Mouse (Mus musculus): ENCODE results near the gene Gm49380. TPM values are rescaled to one million over a fixed set of nuclear protein-coding genes. Genes with fewer than 3 reads are reported as not detected.

Gm49380 gene
- 0.05 TPM in 1 of 2 replicates, not detected in the other for polyA plus RNA-seq (2015; fragmentation: Nextera tagmentation; extraction: Ambion mirVana)

DNA sequence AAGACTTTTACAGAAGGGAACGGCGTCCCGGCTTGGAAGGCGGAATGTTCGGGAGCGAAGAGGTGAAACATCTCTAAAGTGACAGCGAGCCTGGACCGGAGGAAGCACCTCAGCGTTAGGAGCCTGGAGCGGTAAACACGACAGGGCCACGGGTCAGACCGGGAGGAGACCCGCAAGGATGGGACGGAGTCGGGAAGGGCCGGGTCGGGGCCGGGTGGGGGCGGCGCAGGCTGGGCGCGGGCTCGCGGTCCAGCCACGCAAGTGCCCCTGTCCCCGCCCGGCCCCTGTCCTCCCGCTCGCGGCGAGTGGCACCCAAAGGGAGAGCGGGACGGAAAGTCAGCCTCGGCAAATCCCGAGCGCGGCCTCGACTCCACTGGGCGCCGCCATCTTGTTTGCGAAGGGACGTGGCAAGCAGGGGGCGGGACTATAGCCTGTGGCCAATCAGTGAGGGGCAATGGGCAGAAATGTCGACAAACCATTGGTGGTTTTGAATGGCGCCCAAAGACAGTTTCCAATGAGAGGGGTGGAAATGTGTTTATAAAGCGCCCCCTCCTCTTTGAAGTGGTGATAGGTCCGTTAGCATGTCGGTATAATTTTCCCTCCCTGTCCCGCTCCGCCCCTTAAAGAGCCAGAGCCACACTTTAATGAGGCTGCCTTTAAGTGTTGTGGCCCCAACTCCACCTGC, at the start of gene Gm49380, which contains the start of gene Rnf26:
Gm49380 (minus strand) TSS at position 396 of the 685 bp plus-strand sequence.
Rnf26 (minus strand) TSS at position 413 of the 685 bp plus-strand sequence.
- Histone ChIP-seq H3K9me3 (ENCODE audit: control insufficient read depth) (no peaks in the 10 kb centered on the region), H3K27me3 (replicated peaks; ENCODE audit: control insufficient read depth, insufficient read depth, low read length) (no peaks in the 10 kb centered on the region), H3K4me1 (replicated peaks; ENCODE audit: control insufficient read depth, insufficient read depth, low read length) (no peaks in the 10 kb centered on the region), H3K27ac (ENCODE audit: low read depth, low read length) (peak within 1 kb of the TSS; percentile 46; the same call in 1 of the 2 replicates), H3K9ac (ENCODE audit: low read depth, low read length) (peak within 1 kb of the TSS; percentile 70), H3K4me2 (replicated peaks; ENCODE audit: low read depth) (peak within 1 kb of the TSS; percentile 70), H3K4me3 (ENCODE audit: low read depth, low read length) (peak within 1 kb of the TSS; percentile 81), H3K36me3 (ENCODE audit: control insufficient read depth, insufficient read depth) (no peaks in the 10 kb centered on the region)
- WGBS, result under 1% methylated on average over 49 of the region's 51 CpGs
- ATAC-seq, result peak; percentile 96
- no peak; the same call in 1 of the 2 replicates for TF ChIP-seq CTCF (IDR thresholded peaks at IDR 0.05; ENCODE audit: low read depth)

DNA sequence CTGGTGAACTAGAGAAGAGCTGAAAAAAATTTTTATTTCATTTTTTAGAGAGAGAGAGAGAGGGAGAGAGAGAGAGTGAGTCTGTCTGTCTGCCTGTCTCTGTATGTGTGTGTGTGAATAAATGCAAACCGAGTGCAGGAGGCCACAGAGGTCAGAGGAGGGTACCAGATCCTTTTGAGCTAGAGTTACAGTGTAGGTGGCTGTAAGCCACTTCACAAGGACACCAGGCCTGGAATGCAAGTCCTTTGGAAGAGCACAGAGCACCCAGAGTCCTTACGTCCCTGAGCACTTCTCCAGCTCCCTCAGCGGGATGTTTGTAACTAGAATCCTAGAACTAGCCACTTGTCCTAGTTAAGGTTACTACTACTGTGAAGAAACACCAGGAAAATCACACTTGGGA, 46.6 kb upstream of the Gm49380 start:
- Histone ChIP-seq H3K9ac (ENCODE audit: low read depth, low read length) (no peak overlapping the region), H3K4me1 (replicated peaks; ENCODE audit: control insufficient read depth, insufficient read depth, low read length) (no peaks in the 10 kb centered on the region), H3K9me3 (ENCODE audit: control insufficient read depth) (no peaks in the 10 kb centered on the region), H3K36me3 (ENCODE audit: control insufficient read depth, insufficient read depth) (peaks cover 75% of the 10 kb centered on the region), H3K27me3 (replicated peaks; ENCODE audit: control insufficient read depth, insufficient read depth, low read length) (no peaks in the 10 kb centered on the region), H3K4me2 (replicated peaks; ENCODE audit: low read depth) (no peak overlapping the region), H3K27ac (ENCODE audit: low read depth, low read length) (no peak overlapping the region), H3K4me3 (ENCODE audit: low read depth, low read length) (no peak overlapping the region)
- TF ChIP-seq CTCF (IDR thresholded peaks at IDR 0.05; ENCODE audit: low read depth), result no peak
- ATAC-seq, result no peak
- WGBS, result 85% methylated on average over 3 of the region's 3 CpGs

DNA sequence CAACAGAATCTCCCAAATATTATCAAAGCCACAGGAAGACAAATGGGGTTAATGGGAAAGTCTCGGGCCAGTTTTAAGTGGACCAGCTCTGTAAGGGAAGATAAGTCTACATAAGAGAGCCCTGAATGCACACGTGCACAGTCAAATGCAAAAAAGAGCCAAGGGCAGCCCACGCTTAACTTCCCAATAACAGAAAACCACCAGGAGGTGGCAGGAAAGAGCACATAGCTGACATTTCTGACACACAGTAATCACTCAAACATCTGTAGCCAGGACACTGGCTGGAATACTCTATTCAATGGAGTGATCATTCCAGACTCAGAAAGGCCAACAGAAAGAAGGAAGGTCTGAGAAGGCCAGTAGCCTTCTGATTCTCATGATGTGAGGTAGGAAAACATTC, 34.0 kb upstream of the Gm49380 start:
- WGBS, result 60% methylated on average over 3 of the region's 3 CpGs

DNA sequence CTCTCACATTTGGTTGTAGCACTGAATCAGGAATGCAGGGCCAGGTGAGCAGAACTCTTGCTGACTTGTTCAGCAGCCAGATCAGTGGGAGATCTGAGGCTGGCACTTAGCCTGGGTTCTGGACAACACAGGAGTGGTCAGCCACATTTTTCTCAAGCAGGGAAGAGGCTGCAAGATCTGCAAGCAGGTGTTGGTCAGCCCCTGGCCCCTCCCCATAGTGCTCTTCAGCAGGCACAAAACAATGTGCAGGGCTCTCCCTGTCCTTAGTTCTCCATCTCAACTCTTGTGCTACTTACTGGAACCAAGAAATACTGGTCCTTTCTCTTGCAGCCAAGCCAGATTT, 31.4 kb upstream of the Gm49380 start:
- Histone ChIP-seq H3K9me3 (ENCODE audit: control insufficient read depth) (no peaks in the 10 kb centered on the region), H3K27me3 (replicated peaks; ENCODE audit: control insufficient read depth, insufficient read depth, low read length) (no peaks in the 10 kb centered on the region), H3K9ac (ENCODE audit: low read depth, low read length) (no peak overlapping the region), H3K4me2 (replicated peaks; ENCODE audit: low read depth) (no peak overlapping the region), H3K27ac (ENCODE audit: low read depth, low read length) (no peak overlapping the region), H3K36me3 (ENCODE audit: control insufficient read depth, insufficient read depth) (peaks cover 49% of the 10 kb centered on the region), H3K4me1 (replicated peaks; ENCODE audit: control insufficient read depth, insufficient read depth, low read length) (no peaks in the 10 kb centered on the region), H3K4me3 (ENCODE audit: low read depth, low read length) (no peak overlapping the region)
- TF ChIP-seq CTCF (IDR thresholded peaks at IDR 0.05; ENCODE audit: low read depth), result no peak
- ATAC-seq, result no peak

More for the DNA sequence above, 34.0 kb upstream of the Gm49380 start:
- H3K4me1 ChIP-seq (replicated peaks; ENCODE audit: control insufficient read depth, insufficient read depth, low read length), result no peaks in the 10 kb centered on the region
- H3K27ac ChIP-seq (ENCODE audit: low read depth, low read length), result no peak overlapping the region
- ATAC-seq, result no peak
- peak; percentile 72 for TF ChIP-seq CTCF (IDR thresholded peaks at IDR 0.05; ENCODE audit: low read depth)
- H3K4me3 ChIP-seq (ENCODE audit: low read depth, low read length), result no peak overlapping the region
- H3K4me2 ChIP-seq (replicated peaks; ENCODE audit: low read depth), result no peak overlapping the region
- no peaks in the 10 kb centered on the region for H3K9me3 ChIP-seq (ENCODE audit: control insufficient read depth)
- no peaks in the 10 kb centered on the region for H3K27me3 ChIP-seq (replicated peaks; ENCODE audit: control insufficient read depth, insufficient read depth, low read length)
- no peak overlapping the region for H3K9ac ChIP-seq (ENCODE audit: low read depth, low read length)
- H3K36me3 ChIP-seq (ENCODE audit: control insufficient read depth, insufficient read depth), result peaks cover 48% of the 10 kb centered on the region

DNA sequence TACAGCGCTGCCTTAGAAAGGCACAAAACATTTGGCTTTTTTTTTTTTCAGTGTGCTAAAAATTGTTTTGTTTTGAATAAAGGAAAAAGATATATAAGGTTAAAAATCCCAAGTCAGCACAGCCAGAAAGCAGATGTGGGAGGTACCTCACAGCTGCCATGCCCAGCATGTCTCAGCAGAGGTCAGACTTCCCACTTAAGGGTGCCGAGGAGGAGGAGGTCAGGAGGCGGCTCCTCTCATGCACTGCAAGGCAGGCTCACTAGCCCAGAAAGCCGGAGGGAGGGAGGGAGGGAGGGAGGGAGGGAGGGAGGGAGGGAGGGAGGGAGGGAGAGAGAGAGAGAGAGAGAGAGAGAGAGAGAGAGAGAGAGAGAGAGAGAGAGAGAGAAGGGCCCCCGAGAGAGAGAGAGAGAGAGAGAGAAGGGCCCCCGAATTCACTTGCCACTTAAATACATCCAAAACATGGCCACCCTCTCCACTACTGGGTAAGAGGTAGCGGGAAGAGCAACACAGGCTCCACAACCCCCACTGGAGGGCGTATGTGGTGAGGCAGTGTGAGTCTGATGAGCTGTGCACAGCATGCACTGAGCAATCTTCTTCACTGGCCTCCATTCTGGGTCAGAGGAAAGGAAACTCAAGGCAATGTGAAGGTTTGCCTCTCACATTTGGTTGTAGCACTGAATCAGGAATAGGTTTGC, 30.9 kb upstream of the Gm49380 start:
- ATAC-seq, result no peak
- Histone ChIP-seq H3K27ac (ENCODE audit: low read depth, low read length) (no peak overlapping the region), H3K4me3 (ENCODE audit: low read depth, low read length) (no peak overlapping the region), H3K36me3 (ENCODE audit: control insufficient read depth, insufficient read depth) (peaks cover 45% of the 10 kb centered on the region), H3K9me3 (ENCODE audit: control insufficient read depth) (no peaks in the 10 kb centered on the region), H3K4me1 (replicated peaks; ENCODE audit: control insufficient read depth, insufficient read depth, low read length) (no peaks in the 10 kb centered on the region), H3K27me3 (replicated peaks; ENCODE audit: control insufficient read depth, insufficient read depth, low read length) (no peaks in the 10 kb centered on the region), H3K4me2 (replicated peaks; ENCODE audit: low read depth) (no peak overlapping the region), H3K9ac (ENCODE audit: low read depth, low read length) (no peak overlapping the region)
- 49% methylated on average over 6 of the region's 8 CpGs for WGBS
- peak; percentile 51 for TF ChIP-seq CTCF (IDR thresholded peaks at IDR 0.05; ENCODE audit: low read depth)

DNA sequence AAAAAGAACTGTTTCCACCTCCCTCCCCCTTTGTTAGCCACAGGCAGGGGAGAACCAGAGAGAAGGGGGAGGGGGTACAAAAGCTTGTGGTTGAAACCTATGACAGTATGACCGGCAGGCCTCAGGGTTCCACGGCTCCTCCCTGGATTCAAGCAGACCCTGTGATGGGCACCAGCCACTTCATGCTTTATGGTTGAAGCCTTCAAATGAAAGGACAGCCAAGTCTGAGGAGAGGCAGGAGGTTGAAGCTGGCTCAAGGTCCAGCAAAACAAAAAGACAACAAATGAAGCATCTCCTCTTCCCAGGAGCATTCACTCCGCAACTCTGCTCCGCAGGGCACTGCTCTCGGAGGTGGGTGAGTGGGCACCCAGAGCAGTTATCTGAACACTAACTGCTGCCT, 30.1 kb upstream of the Gm49380 start:
- Histone ChIP-seq H3K36me3 (ENCODE audit: control insufficient read depth, insufficient read depth) (peaks cover 51% of the 10 kb centered on the region), H3K4me1 (replicated peaks; ENCODE audit: control insufficient read depth, insufficient read depth, low read length) (no peaks in the 10 kb centered on the region), H3K9ac (ENCODE audit: low read depth, low read length) (no peak overlapping the region), H3K27me3 (replicated peaks; ENCODE audit: control insufficient read depth, insufficient read depth, low read length) (no peaks in the 10 kb centered on the region), H3K4me2 (replicated peaks; ENCODE audit: low read depth) (no peak overlapping the region), H3K4me3 (ENCODE audit: low read depth, low read length) (no peak overlapping the region), H3K27ac (ENCODE audit: low read depth, low read length) (no peak overlapping the region), H3K9me3 (ENCODE audit: control insufficient read depth) (no peaks in the 10 kb centered on the region)
- TF ChIP-seq CTCF (IDR thresholded peaks at IDR 0.05; ENCODE audit: low read depth), result no peak
- WGBS, result 90% methylated on average over 5 of the region's 5 CpGs
- no peak for ATAC-seq

Data from intestine, postnatal 0 days (tissue).